Mouse (Mus musculus) layer of hippocampus, postnatal 25 days (tissue): ENCODE data around the gene Msh4. TPM values are rescaled to one million over a fixed set of nuclear protein-coding genes. Genes with fewer than 3 reads are reported as not detected.

Experiments used
- DNase-seq, 2 experiments: peaks; one replicate each; pipeline ENCODE4 v3.0.0; 2022; ENCODE audit warnings: mixed read lengths in 2 of 2, low spot score in 1 of 2; ENCODE audit errors: extremely low spot score in 1 of 2
- total RNA-seq, 2 experiments: library from RNA; stranded (reverse); gene quantifications; 2 replicates each; pipeline ENCODE4 v1.2.3; 2021

Gene Msh4
- total RNA-seq, 2 experiments from 2014 or later: 0.26 to 0.27 TPM

- DNase-seq: no peak
These were observed 87.2 kb downstream of the Msh4 start for GRCm38 (mm10) chr3:153818723-153819122.

GRCm38 (mm10) chr3:153817376-153817890, 88.5 kb downstream of the Msh4 start:
- no peak for DNase-seq

- DNase-seq: no peak
These were observed 91.9 kb downstream of the Msh4 start for GRCm38 (mm10) chr3:153814026-153814425.

- no peak for DNase-seq
These were observed 97.5 kb downstream of the Msh4 start for GRCm38 (mm10) chr3:153808406-153808805.

GRCm38 (mm10) chr3:153807444-153808149, 98.3 kb downstream of the Msh4 start:
- DNase-seq: no peak

Other genes starting within 250 kb of the Msh4 start
- 10 to 100 TPM; 25.6 to 29.0 TPM for gene St6galnac3, start 181.0 kb downstream of the Msh4 start, total RNA-seq
- gene Asb17, start 61.9 kb downstream of the Msh4 start, total RNA-seq: under 1 TPM in 1 of 2 experiments, not detected in 1; 0.15 TPM
- 10 to 100 TPM; 72.8 to 73.1 TPM for gene Rabggtb, start 6.9 kb upstream of the Msh4 start, total RNA-seq
- 10 to 100 TPM; 40.7 to 48.4 TPM for gene Acadm, start 38.5 kb upstream of the Msh4 start, total RNA-seq
- 10 to 100 TPM; 43.9 to 55.5 TPM for gene Slc44a5, start 67.3 kb upstream of the Msh4 start, total RNA-seq